Mouse (Mus musculus) urinary bladder, postnatal 10 days (tissue): Measurements from ENCODE around the gene Bcdin3d.
"Not testable (repeated sequence)": the region's sequence is repeated elsewhere in the genome, so short reads cannot be mapped to it uniquely, and the experiment has no call there.

Experiments used
- DNase-seq: peaks from one replicate; pipeline ENCODE4 v3.0.0; 2022; ENCODE audit warnings: low spot score

Gene Bcdin3d

GRCm38 (mm10) chr15:99472972-99473371 is 1.6 kb downstream of the Bcdin3d start:
- DNase-seq = no peak

- no peak for DNase-seq
Observed at GRCm38 (mm10) chr15:99471677-99472063, 2.9 kb downstream of the Bcdin3d start.

- no peak for DNase-seq
Observed at GRCm38 (mm10) chr15:99470971-99471676, 3.4 kb downstream of the Bcdin3d start.

- DNase-seq = no peak
Observed at GRCm38 (mm10) chr15:99470224-99470761, 4.2 kb downstream of the Bcdin3d start.

GRCm38 (mm10) chr15:99469736-99470135 is 4.8 kb downstream of the Bcdin3d start:
- DNase-seq = no peak

GRCm38 (mm10) chr15:99469067-99469466 is 5.5 kb downstream of the Bcdin3d start:
- DNase-seq = no peak

GRCm38 (mm10) chr15:99463194-99463593 is 11.3 kb downstream of the Bcdin3d start:
- DNase-seq = no peak

GRCm38 (mm10) chr15:99457606-99458401 is 16.7 kb downstream of the Bcdin3d start, which contains the start of gene Nckap5l:
Gene Nckap5l, minus strand, starts transcription at chr15:99457748.
- DNase-seq = peak; percentile 79

GRCm38 (mm10) chr15:99456963-99457605 is 17.4 kb downstream of the Bcdin3d start:
- DNase-seq = no peak

GRCm38 (mm10) chr15:99456338-99456962 is 18.1 kb downstream of the Bcdin3d start:
- DNase-seq = no peak

- no peak for DNase-seq
Observed at GRCm38 (mm10) chr15:99455415-99455814, 19.1 kb downstream of the Bcdin3d start.

- DNase-seq = no peak
Observed at GRCm38 (mm10) chr15:99454585-99455279, 19.8 kb downstream of the Bcdin3d start.

GRCm38 (mm10) chr15:99453153-99453900 is 21.2 kb downstream of the Bcdin3d start:
- DNase-seq = no peak

- no peak for DNase-seq
Observed at GRCm38 (mm10) chr15:99449751-99450280, 24.7 kb downstream of the Bcdin3d start.

- no peak for DNase-seq
Observed at GRCm38 (mm10) chr15:99449131-99449750, 25.3 kb downstream of the Bcdin3d start.

- DNase-seq = not testable (repeated sequence)
Observed at GRCm38 (mm10) chr15:99446136-99446535, 28.4 kb downstream of the Bcdin3d start.

- no peak for DNase-seq
Observed at GRCm38 (mm10) chr15:99445567-99445966, 29.0 kb downstream of the Bcdin3d start.

- no peak for DNase-seq
Observed at GRCm38 (mm10) chr15:99442358-99442757, 32.2 kb downstream of the Bcdin3d start.

GRCm38 (mm10) chr15:99440816-99441457 is 33.6 kb downstream of the Bcdin3d start:
- DNase-seq = no peak
